Mouse (Mus musculus): ENCODE data around the gene Slc12a1.
A peak's percentile ranks its signal among the peaks of the same experiment; 100 is the strongest.
"Not testable (repeated sequence)": the region's sequence is repeated elsewhere in the genome, so short reads cannot be mapped to it uniquely, and the experiment has no call there.

Slc12a1 gene

DNA sequence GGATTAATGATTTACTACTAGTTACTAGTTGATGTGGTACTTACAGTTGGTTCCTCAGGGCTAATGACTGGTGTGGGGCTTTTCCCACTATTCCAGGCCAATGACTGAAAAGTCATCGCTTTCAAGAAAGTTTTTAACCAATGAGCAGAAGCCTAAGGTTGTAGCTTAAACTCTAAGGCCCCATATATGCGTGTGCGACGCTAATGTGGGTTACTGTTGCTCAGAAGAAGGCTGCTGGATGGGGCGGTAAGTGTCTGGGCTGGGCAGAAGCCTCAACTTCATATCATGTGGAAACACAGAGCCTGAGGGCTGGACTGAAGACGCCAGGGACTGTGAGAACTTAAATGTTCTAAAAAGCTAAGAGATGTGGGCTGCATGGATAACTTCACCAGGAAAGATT, at the start of gene Slc12a1:
Gene Slc12a1 (plus strand): TSS at position 118 of the 400 bp plus-strand sequence.
- DNase-seq, result peak; percentile 46 to 71

DNA sequence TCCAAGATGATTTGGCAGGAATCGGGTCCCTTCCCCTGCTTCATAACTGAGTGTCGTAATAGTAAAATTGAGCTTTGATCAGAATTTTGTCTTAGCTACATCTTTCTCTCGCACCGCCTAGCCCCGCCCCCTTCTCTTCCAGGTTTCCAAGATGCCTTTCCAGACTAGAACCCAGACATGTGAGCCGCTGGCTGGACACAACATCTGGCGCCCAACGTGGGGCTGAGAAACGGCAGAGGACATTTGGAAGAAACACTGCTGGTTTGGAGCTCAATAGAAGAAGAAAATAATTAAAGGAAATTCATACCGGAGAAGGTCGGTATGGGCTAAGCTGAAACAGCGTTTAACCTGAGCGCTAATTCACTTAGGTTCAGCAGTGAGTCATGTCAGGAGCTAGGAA, 47.8 kb upstream of the Slc12a1 start:
- DNase-seq, result not testable (repeated sequence)

DNA sequence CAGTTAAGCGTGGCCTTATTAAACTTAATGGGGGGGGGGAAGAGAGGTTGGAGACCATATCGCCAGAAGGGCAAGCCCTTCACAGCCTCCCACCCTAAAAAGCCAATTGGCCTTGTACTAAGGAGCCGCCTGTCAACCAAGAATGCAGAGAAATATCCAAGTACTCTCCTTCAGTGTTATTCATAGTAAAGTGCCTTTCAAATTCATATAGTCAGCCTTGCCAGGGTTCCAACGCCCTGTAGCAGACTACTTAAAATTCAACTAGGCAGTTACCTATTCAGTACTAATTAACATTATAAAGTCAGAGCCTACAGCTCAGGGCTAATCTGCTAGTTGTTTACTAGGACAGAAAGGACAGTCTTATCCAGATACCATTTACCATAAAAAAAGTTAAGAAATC, 45.8 kb upstream of the Slc12a1 start:
- peak; percentile 22 to 31 for DNase-seq

DNA sequence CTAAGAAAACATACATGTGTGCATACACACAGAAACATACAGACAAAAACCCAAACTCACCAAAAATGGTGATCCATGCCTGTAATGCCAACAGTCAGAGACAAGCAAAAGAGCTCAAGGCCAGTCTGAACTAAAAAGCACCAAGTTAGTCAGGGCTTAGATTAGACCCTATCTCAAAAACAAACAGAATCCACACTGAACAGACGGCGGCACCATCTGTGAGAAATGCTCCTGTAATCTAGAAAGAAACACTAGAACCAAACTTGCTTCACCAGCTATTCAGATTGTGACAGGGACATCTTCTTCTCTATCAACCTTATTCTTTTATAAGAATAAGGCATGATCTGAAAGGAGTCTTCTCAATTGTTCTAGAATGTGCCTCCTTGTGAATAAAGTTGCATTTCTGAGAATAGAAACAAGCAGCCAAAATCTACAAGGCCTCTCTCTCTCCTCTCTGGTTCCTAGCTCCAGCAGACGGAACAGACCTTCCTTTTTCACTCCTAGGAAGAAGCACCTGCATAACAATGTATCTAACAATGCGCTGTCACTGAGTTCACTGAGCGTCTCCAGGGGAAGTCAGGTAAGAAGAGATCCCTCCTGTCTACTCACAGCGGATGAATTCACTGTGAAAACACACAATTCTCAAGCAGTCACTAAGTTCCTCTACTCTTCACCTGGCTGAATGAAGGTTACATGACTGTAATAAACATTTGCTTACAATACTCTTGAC, 32.8 kb upstream of the Slc12a1 start:
- no peak for DNase-seq

DNA sequence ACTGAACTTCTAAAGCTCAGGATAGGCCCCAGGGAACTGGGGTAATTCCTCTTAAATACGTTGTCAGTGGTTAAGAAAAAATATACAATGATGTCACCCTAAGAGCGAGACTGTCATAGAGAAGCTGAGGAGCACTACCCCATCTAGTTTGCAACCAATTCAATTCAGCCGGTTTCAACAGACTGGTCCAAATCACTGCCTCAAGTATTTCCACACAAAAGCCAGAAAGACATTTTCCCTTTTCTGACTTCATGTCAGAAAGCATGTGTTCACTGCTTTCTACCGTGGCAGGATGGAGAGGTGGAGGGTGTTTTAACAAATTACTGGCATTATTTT, 30.0 kb upstream of the Slc12a1 start:
- DNase-seq, result no peak

DNA sequence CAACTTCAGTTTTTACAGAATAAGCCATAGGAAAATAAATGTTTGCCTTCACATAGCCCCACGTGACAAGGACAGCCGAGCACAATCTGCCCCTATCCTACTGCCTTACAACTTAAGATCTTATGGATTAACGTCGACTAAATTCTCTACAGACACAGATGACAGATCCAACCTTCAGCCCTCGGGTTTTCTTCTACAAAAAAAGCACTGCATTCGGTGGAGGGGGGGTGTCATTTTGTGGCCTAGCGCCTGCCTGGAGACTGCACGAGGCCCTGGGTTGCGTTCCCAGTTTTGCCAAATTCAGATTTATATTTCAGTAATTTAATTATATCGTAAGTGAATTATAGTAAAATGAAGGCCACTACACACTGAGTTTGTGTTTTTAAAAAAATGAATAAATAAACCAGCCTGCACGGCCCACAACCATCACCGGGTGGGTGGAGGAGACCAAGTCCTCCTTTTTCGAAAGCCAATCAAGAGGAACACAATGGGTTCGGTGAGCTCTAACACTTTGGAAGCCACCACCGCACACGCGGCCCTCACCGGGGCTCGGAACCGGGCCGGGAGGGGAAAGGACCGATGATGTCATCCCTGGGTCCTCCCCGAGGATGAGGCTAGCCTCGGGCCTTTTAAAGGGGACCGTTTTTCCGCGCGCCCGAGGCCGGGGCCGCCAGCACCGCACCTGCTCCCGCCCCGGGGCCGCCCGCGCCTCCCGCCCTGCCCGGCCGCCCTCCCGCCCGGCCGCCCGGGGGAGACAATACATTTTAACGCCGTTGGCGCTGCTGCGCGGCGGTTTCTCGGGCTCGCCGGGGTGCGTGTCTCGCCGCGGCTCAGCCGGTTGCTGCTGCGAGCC, 29.5 kb upstream of the Slc12a1 start:
- DNase-seq, result peak; percentile 14 to 37

DNA sequence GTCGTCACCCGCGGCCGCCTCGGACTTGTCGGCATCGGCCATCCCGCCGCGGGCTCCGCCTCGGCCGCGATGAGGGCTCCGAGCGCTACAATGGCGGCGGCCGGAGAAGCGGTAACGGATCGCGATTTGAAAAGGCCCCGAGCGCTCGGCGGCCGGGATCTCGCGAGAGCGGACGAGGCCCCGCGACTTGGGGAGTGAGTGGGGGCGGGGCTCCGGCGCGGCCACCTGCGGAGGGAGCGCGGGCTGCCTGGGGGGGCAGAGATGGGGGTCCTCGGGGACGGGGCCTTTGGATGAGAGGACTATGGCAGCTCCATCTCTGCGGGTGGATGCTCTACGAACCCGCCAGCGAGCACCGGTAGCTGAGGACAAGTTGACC, 28.8 kb upstream of the Slc12a1 start, which contains the start of gene Myef2:
Gene Myef2 (minus strand): TSS at position 185 of the 376 bp plus-strand sequence.
- peak; percentile 45 to 69 for DNase-seq

DNA sequence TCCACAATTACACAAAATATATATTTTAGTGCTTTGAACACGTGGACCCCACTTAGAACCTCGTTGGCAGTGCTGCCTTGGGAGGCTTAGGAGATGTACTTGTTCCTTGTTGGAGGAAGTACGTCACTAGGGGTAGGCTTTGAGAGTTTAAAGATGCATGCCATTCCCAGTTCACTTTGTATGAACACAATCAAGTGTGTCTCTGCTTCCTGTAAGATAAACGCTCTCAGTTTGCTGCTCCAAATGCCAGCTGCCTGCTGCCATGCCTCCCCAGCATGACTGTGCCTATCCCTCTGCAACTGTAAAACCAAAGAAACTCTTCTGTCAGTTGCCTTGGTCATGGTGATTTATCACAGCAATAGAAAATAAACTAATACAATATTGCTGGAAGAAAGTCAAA, 26.5 kb upstream of the Slc12a1 start:
- no peak for DNase-seq

DNA sequence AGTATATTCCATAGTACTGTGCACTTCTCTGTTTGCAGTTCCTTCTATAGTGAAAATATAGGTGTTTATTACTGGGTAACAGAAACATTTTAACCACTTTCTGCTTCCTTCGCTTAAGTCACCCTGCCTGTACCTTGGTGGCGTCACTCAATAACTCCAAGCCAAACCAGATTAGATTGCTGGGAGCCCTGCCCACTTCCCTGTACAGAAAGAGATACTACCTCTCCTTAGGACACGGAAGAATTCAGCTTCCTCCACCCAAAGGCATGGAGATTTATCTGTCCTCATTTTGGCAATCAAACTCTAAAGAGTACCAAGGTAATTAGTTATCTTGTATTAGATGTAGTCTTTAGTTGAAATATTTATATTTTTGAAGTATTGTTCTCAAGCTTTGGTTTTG, 25.5 kb upstream of the Slc12a1 start:
- DNase-seq, result no peak

DNA sequence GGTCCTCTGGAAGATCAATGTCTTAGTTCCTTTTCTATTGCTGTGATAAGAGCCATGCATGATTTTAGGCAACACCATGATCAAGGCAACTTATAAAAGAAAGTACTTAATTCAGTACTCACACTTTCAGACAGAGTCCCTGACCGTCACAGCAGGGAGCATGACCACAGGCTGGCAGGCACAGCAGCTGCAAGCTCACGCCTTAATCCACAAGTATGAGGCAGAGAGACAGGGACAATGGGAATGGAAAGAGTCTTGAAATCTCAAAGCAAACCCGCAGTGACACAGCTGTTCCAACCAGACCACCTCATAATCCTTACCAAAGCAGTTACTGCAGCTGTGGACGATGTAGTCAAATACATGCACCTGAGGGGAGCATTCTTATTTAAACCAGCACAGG, 18.2 kb upstream of the Slc12a1 start:
- DNase-seq, result no peak

DNA sequence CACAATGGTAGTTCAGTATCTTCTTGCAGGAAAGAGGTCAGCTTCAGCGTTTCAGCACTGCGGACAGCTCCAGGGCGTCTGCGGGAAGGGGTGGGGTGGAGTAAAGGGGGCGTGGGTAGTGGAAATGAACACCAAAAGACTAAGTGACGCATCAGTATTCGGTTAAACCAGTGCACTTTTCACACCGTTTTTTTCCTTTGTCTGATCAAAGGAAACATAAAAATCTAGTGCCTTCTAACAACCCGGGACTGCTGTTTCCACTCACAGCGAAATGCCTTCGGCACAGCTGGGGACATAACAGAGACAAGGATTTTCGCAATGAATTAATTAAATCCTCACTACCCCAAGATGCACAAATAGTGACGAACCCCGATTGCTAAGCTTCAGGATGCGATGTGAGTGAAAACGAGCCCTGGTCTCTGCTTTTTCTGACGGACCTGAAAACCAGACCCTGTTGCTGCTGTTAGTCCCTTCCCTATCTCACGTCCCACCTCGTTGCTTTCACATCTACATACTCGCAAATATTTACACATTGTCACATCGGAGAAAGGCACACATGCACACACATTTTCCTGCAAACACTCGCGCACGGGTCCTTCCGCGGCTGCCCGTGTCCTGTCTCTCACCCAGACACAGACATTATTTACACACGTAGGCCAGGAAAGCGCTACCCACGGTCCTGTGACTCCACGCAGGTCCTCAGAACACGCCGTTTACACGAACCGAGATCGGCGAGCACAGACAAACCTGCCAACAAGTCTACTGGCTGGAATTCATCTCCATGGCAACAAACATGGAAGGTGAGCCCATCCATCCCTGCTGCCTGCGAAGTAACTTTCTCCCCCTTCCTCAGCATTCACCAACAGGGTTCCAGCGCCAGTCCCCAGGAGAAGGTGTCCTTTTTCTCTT, 16.1 kb upstream of the Slc12a1 start, which contains the start of gene Ctxn2:
Gene Ctxn2 (plus strand): TSS at position 790 of the 909 bp plus-strand sequence.
- DNase-seq, result peak; percentile 23 to 60

DNA sequence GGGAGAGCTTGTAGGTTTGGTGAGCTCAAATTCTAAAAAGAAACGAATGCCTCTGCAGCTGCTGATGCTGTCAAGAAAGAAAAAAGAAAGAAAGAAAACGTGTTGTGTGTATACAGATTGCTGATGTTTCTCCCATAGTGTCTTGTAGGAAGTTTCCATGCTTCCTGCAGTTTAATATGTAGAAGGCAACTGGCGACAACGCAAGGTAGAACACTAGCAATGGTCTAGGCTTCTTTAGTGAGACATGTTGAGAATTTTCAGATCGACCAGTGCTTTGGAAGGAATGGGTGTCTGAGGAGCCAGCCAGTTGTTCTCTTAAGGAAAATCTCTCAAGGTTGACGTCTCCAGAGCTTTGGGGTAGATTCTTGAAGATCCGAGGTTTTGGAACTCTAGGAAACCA, 15.5 kb upstream of the Slc12a1 start:
- DNase-seq, result no peak

DNA sequence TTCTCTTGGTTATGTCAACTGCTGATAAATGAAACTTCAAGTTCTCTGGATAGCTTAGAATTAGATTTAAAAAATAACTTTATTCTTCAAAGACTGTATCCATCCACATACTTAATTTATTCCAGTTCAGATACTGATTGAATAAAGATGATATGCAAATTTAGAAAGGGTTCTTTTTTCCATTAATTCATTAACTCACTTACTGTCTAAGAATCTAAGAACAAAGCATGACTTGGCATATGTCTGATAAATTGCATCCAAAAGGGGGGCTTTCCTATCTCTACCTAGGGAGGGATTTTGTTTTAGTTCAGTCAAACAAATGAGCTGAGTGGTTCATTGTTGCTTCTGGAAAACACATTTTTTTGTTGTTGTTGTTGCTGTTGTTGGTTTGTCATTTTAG, 10.0 kb upstream of the Slc12a1 start:
- no peak for DNase-seq

DNA sequence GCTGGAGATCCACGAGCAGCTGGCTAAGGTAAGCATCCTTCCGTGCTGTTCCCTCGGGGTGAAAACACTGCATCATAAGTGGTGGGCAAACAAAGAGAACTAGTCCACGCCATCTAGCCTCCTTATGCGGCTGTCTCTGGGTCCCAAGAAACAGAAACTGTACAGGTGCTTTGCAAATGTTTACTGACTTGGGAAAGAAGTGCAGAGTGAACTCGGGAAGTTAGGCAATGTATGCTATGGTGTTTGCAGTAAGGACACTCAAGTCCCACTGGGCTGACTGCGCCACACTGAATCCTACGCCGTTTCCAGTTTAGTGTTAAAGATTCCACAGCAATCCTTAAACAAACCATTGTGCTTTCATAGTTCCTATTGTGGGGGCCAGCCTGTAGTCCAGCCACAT, 2.0 kb downstream of the Slc12a1 start:
- DNase-seq, result no peak

DNA sequence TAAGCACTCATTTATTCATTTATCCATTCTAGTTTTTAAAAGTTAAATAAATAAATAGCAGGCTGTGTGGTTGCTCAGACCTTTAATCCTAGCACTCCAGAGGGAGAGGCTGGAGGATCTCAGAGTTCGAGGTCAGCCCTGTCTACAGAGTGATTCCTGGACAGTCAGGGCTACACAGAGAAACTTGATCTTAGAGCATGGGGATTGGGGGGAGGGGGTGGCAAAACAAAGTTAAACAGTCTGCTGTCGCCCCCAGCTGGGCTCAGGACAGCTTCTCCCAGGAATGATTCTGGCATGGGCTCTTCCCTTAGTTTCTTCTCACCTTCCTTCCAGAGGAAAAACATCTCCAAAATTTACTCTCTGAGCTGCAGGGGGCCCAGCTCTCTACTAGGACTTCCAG, 3.2 kb downstream of the Slc12a1 start:
- no peak for DNase-seq

DNA sequence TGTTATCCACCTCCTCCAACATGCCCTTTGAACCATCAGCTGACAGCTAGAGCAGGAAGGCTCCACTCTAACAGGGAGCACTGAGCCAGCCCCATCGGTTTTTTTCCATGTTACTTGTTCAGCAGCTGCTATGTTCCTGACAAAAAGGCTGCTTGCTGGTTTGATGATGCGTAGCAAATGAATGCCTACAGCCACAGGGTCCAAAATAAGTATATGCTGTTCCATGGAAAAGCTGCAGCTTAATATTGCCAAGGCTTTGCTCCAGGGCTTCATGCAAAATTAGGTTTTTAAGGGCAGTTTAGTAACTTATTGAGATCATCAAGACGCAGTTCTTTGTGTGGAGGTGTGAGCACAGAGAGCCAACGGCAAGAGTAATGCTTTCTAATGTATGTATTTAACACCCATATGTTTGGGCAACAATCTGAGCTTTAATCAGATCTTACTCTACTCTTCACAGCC, 9.7 kb downstream of the Slc12a1 start:
- DNase-seq, result peak; percentile 49 to 51

DNA sequence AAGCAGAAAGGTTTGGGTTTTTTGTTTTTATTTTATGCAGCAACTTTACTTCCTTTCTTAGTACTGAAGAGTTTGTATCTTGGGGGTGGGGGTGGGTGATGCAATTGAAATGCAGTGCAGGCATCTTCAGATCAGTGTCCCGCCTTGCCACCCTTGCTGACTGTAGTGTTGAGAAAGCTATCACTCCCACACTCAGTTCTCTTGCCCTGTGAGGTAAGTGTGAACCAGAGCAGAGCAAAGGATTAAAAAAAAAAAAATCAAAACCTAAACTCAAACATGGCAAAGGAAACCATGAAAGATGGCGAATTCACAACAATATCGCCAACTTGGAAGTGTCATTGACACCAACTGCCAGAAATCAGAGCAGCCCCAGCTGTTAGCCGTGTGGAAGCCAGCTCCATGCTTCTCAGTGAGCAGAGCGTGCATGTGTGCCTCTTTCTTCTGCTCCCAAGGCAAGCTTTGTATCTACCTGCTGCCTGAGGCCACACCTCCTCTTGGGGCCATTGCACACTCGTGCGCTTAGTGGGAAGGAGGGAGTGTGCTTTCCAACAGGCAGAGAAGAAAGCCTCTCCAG, 26.0 kb downstream of the Slc12a1 start:
- DNase-seq, result no peak

DNA sequence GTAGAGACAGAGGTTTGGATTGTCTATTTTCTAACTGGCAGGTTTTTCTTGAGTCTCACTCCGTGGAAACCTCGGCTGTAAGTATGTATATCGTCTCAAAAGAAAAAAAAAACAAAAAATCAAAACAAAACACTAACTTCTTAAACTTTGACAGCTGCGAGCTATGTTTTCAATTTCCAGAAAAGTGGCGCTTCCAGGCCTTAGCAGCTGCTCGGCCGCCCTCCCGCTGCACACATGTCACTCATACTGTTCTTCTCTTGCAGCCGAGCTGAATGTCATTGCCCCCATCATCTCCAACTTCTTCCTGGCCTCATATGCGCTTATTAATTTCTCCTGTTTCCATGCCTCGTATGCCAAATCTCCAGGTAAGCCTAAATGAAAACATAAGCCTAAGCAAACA, 35.6 kb downstream of the Slc12a1 start:
- DNase-seq, result no peak

DNA sequence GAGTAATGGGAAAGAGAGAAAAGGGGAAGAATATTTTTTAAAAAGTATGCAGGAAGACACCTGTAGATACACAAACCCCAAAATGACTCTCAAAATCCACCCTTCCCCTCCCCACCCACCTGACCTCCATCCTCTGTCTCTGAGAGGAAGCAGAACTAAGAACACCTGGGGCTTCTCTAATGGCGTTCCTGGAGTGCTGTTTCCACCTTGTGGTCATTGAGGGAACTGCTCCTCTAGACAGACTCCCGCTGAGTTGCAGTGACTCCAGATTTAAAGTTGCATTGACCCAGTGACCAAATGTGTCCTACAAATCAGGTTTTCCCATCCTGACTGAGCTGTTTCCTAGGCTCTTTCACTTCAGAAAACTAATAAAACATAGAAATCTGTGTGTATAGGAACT, 36.9 kb downstream of the Slc12a1 start:
- DNase-seq, result peak; percentile 26 to 73

DNA sequence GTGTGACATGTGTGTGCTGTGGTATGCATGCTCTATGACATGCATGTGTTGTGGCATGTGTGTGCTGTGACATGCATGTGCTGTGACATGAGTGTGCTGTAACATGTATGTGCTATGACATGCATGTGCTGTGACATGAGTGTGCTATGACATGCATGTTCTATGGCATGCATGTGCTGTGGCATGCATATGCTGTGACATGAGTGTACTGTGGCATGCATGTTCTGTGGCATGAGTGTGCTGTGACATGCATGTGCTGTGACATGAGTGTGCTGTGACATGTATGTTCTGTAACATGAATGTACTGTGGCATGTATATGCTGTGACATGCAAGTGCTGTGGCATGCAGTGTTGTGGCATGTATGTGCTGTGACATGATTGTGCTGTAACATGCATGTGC, 40.6 kb downstream of the Slc12a1 start:
- no peak for DNase-seq

DNA sequence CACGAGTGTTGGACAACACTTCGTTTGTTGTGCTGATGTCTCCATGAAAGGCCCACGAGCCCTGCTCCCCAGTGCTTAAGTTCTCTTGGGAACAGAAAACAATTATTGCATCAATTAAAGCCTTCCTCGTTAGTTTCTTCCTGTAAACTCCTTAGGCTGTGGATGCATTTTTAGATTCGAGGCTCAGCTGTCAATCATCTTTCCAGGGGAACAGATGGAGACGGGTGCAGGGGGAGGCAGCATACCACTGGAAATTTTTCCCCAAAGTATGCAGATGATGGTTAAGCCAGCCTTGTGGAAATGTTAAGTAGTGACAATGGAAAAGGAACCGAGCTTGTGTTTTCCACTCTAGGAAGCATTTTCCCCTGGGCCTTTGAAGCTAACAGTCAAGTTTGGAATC, 44.5 kb downstream of the Slc12a1 start:
- no peak for DNase-seq

DNA sequence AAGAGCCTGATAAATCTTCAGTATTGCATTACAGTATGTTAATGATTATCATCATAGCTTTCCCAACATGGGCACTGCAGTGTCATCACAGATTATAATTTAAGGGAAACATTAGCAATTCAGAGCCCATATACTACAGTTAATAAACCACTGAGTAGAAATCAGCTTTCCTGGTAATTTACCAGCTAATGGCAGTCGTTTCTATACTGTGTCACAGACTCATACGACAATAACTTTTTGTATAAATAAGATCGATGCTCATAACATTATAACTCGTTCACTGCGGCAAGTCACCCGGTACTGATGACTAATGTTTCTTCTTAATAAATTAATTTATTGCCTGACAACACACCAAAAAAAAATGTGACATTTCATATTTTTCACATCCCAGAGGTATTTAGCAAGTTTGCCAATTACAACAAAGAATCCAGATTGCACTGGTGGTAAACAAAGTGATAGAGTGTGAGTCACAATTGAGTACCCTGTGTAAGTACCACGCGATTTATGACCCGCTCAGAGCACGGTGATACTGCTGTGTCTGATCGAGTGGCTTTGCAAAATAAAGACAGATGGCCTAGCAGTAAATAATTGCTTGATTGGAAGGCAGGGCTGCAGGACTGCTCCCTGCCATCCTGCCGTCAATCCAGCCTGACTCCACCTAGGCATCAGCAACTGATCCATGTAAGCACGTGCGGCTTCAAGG, 56.7 kb downstream of the Slc12a1 start:
- DNase-seq, result no peak
